Comparison of ENCODE assay signal across 32 mouse cellular contexts in genomic region chr5:116300984-116301383, GRCm38 (mm10). TPM values are rescaled to one million over a fixed set of nuclear protein-coding genes. Genes with fewer than 3 reads are reported as not detected.
DNase-seq lines count a peak whose midpoint lies in the region; ATAC-seq and TF ChIP-seq lines count a peak whose summit lies in the region.
"Had no signal": no experiment of that assay in that cellular context is flagged by ENCODE, and none has a peak within 500 bp of the region (broad histone marks: within the 10 kb centered on the region; RNA-seq: fewer than 3 reads in every experiment).

No protein-coding gene starts in this region.

- DNase-seq in adrenal gland, postnatal 36 days = peak; percentile 14 to 18
- no peak for DNase-seq in adrenal gland, postnatal 4 days (ENCODE audit: low spot score in 2 of 2)
- DNase-seq in lung, embryonic 14.5 days = peak; percentile 72
- no peak for DNase-seq in lung, postnatal 36 days
- DNase-seq in MN1 (ENCODE audit: low spot score) = peak; percentile 42
- DNase-seq in lung, postnatal 10 days = peak; percentile 42
- DNase-seq in thymus, postnatal 36 days = no peak
- DNase-seq: B cell, adult 2 months; cerebellum, adult 11-12 months; cerebellum, adult 9-11 months; gastrocnemius, postnatal 36 days; heart, postnatal 14 days; kidney, adult 11 months; kidney, postnatal 25 days had no signal

- ATAC-seq in lung, embryonic 14.5 days (ENCODE audit: insufficient read depth) = peak; percentile 62; the same call in 1 of the 2 replicates
- no peak for ATAC-seq in midbrain, embryonic 16.5 days
- ATAC-seq: activated CD4-positive, CD25-positive, alpha-beta regulatory T cell, adult 4 months; forebrain, embryonic 15.5 days; inflammation-experienced regulatory T-cells, adult 6 months had no signal

- H3K9me3 ChIP-seq in lung, embryonic 14.5 days (ENCODE audit: low read depth, low read length) = no peaks in the 10 kb centered on the region; the same call in 1 of the 2 replicates
- H3K9me3 ChIP-seq in midbrain, embryonic 16.5 days (replicated peaks; ENCODE audit: control insufficient read depth, low read length, poor library complexity, severe bottlenecking) = no peaks in the 10 kb centered on the region; the same call in 1 of the 2 replicates
- H3K9me3 ChIP-seq: forebrain, embryonic 15.5 days; heart, embryonic 13.5 days; hindbrain, embryonic 15.5 days; liver, embryonic 15.5 days; neural tube, embryonic 13.5 days had no signal

- no peak for TF ChIP-seq CTCF in lung, embryonic 14.5 days (IDR thresholded peaks at IDR 0.05; ENCODE audit: low read depth)

- H3K27ac ChIP-seq in lung, embryonic 14.5 days (ENCODE audit: low read depth) = no peak overlapping the region
- H3K27ac ChIP-seq in midbrain, embryonic 16.5 days (ENCODE audit: low read length) = no peak overlapping the region
- H3K27ac ChIP-seq: embryonic facial prominence, embryonic 13.5 days; forebrain, embryonic 10.5 days; forebrain, embryonic 15.5 days; heart, embryonic 13.5 days; hindbrain, embryonic 10.5 days; hindbrain, embryonic 15.5 days; left cerebral cortex, adult 2 months; limb, embryonic 12.5 days; liver, embryonic 15.5 days; neural tube, embryonic 13.5 days had no signal

- no peaks in the 10 kb centered on the region for H3K36me3 ChIP-seq in lung, embryonic 14.5 days (ENCODE audit: insufficient read depth)
- H3K36me3 ChIP-seq in midbrain, embryonic 16.5 days (ENCODE audit: control insufficient read depth, insufficient read depth, low read length) = no peaks in the 10 kb centered on the region
- H3K36me3 ChIP-seq: embryonic facial prominence, embryonic 13.5 days; forebrain, embryonic 10.5 days; forebrain, embryonic 15.5 days; heart, embryonic 13.5 days; hindbrain, embryonic 10.5 days; hindbrain, embryonic 15.5 days; limb, embryonic 12.5 days; liver, embryonic 15.5 days; neural tube, embryonic 13.5 days had no signal

- no peak overlapping the region for H3K9ac ChIP-seq in lung, embryonic 14.5 days
- H3K9ac ChIP-seq in midbrain, embryonic 16.5 days (ENCODE audit: low read depth, low read length) = no peak overlapping the region
- H3K9ac ChIP-seq: embryonic facial prominence, embryonic 13.5 days; forebrain, embryonic 15.5 days; heart, embryonic 13.5 days; hindbrain, embryonic 15.5 days; limb, embryonic 12.5 days; liver, embryonic 15.5 days; neural tube, embryonic 13.5 days had no signal

- H3K4me2 ChIP-seq in lung, embryonic 14.5 days = no peak overlapping the region
- H3K4me2 ChIP-seq in midbrain, embryonic 16.5 days (ENCODE audit: low read length) = no peak overlapping the region
- H3K4me2 ChIP-seq: embryonic facial prominence, embryonic 13.5 days; forebrain, embryonic 15.5 days; heart, embryonic 13.5 days; hindbrain, embryonic 15.5 days; limb, embryonic 12.5 days; liver, embryonic 15.5 days; midbrain, embryonic 11.5 days; neural tube, embryonic 13.5 days had no signal

- H3K4me3 ChIP-seq in lung, embryonic 14.5 days (ENCODE audit: low read depth, low read length) = no peak overlapping the region
- no peak overlapping the region for H3K4me3 ChIP-seq in midbrain, embryonic 16.5 days (ENCODE audit: low read depth, low read length)
- H3K4me3 ChIP-seq: embryonic facial prominence, embryonic 13.5 days; forebrain, embryonic 10.5 days; forebrain, embryonic 15.5 days; heart, embryonic 13.5 days; hindbrain, embryonic 10.5 days; hindbrain, embryonic 15.5 days; left cerebral cortex, adult 2 months; limb, embryonic 12.5 days; liver, embryonic 15.5 days; neural tube, embryonic 13.5 days had no signal

- 29% methylated on average over 9 of the region's 9 CpGs for WGBS in lung, embryonic 14.5 days
- WGBS in midbrain, embryonic 16.5 days = 73% methylated on average over 9 of the region's 9 CpGs

- no peaks in the 10 kb centered on the region for H3K27me3 ChIP-seq in lung, embryonic 14.5 days (ENCODE audit: insufficient read depth, low read length)
- H3K27me3 ChIP-seq in midbrain, embryonic 16.5 days (ENCODE audit: control insufficient read depth, insufficient read depth, low read depth, low read length) = no peaks in the 10 kb centered on the region
- H3K27me3 ChIP-seq: embryonic facial prominence, embryonic 13.5 days; heart, embryonic 13.5 days; hindbrain, embryonic 15.5 days; limb, embryonic 12.5 days; liver, embryonic 15.5 days; neural tube, embryonic 13.5 days had no signal

- H3K4me1 ChIP-seq in lung, embryonic 14.5 days (ENCODE audit: insufficient read depth) = 0 out of 2 replicates have a peak, but pooled peaks cover 4% of the 10 kb centered on the region
- no peaks in the 10 kb centered on the region; the same call in 1 of the 2 replicates for H3K4me1 ChIP-seq in midbrain, embryonic 16.5 days (ENCODE audit: control insufficient read depth, insufficient read depth, low read length)
- H3K4me1 ChIP-seq: forebrain, embryonic 10.5 days; forebrain, embryonic 15.5 days; hindbrain, embryonic 10.5 days; hindbrain, embryonic 15.5 days; liver, embryonic 15.5 days; neural tube, embryonic 13.5 days had no signal

RNA-seq across cellular contexts. Expression of gene Ccdc60, which starts 12.2 kb away (rescaled TPM):
- total RNA-seq in adrenal gland, postnatal 36 days (2021) = not detected
- total RNA-seq in adrenal gland, postnatal 4 days (2021) = under 1 TPM in 1 of 2 experiments, not detected in 1; 0.08 TPM
- 0.57 and 1.0 TPM in 2 replicates for polyA plus RNA-seq in lung, embryonic 14.5 days (2014; fragmentation: Nextera tagmentation; extraction: Ambion mirVana)
- polyA plus RNA-seq in midbrain, embryonic 16.5 days (2015; fragmentation: Nextera tagmentation; extraction: Ambion mirVana) = 2.7 and 3.1 TPM in 2 replicates
- total RNA-seq: gastrocnemius, adult 18-20 months; gastrocnemius, postnatal 36 days; heart, adult 8-10 months; heart, postnatal 14 days; liver, adult 2 months; megakaryocyte, adult 5-6 weeks had no signal
- polyA plus RNA-seq: activated CD4-positive, CD25-positive, alpha-beta regulatory T cell, adult 4 months; liver, adult 2 months had no signal

Comparison
In these comparisons a context has a peak if more than half of its experiments do, and no peak if none do; other contexts are left out.
1. DNase-seq: peak in adrenal gland, postnatal 36 days (2 of 2), lung, embryonic 14.5 days (single experiment), MN1 (single experiment) and lung, postnatal 10 days (single experiment); none in adrenal gland, postnatal 4 days (0 of 2), lung, postnatal 36 days (single experiment) and thymus, postnatal 36 days (0 of 2).